Mouse (Mus musculus) left cerebral cortex, adult 11 months (tissue): Measurements from ENCODE around the gene Mecp2.

Experiments used
- DNase-seq: peaks from one replicate; pipeline ENCODE4 v3.0.0; 2022; ENCODE audit warnings: low spot score

Gene Mecp2

DNA sequence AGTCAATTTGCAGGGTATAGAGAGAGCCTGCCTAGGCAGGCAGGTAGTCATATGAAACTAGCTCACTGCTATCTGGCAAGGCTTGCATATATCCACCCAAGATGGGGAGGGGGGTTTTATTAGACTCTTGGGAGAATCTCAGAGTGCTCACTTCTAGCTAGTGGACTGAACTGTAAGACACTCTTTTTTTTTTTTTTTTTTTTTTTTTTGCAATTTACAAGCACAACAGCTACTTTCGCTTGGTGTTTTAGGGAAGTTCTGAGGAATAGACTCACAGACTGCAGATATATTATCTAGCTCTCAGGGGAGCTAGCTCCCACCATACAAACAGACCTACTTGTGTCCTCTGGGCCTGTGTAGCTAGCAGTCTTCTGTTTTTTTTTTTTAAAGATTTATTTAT lies 120.6 kb downstream of the Mecp2 start:
- DNase-seq: no peak

GRCm38 (mm10) chrX:74008063-74008462 lies 127.1 kb downstream of the Mecp2 start:
- DNase-seq: no peak

DNA sequence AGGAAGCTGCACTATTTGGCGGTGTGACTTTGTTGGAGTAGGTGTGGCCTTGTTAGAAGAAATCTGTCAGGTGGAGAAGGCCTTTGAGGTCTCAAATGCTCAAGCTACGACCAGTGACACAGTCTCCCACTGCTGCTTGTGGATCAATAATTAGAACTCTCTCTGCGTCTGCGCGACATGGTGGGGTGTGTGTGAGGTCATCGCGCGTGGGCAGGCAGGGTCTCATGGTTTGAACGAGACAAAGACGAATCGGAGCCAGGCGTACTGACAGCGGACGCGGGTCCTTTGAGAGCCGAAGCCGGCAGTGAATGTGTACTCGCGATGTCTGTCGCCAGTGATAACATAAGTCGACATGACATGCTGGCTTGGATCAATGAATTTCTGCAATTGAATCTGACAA lies 128.8 kb downstream of the Mecp2 start:
- no peak for DNase-seq

GRCm38 (mm10) chrX:74003644-74004043 lies 131.5 kb downstream of the Mecp2 start:
- no peak for DNase-seq

- DNase-seq: no peak
Observed at GRCm38 (mm10) chrX:74001024-74001423, 134.1 kb downstream of the Mecp2 start.

DNA sequence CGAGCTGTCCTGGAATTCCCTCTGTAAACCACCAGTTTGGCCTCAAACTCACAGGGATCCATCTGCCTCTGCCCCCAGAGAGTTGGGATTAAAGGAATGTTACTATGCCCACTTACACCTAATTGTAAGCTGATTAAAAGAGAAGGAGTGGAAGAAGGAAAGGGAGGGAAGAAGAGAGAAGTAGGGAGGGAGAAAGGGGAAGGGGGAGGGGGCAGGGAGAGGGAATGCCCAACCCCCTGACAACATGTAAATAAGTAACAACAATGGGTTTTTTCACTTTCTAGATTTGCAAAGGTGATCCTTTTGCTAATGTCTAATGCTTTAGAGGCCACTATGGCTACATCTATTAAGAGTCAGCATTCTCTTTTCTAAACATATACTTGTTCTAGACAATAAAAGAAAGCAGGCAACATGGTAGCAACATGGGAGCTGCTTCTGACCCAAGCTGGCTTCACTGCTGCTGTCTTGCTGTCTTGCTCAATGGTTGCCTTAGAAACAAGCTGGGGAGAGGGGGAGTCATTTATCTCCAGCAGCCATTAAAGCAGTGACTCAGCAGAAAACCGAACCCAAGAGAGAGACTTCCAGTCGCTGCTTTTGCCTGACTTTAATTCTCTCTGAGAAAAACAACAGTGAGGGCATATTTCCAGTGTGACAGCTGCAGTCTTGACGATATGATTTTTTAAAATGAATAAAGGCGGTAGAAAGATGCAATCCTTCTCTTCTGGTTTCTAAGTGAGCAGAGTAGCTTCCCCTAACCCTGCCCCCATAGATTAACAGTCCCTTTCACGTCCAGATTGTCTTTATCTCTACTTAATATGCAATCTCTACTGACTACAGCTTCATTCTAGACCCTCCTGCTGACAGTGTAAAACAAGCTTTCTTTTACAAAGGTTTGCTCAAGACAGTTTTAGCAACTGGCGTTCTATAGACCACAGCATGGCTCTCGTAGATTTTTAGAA lies 136.0 kb downstream of the Mecp2 start:
- peak; percentile 42 for DNase-seq

DNA sequence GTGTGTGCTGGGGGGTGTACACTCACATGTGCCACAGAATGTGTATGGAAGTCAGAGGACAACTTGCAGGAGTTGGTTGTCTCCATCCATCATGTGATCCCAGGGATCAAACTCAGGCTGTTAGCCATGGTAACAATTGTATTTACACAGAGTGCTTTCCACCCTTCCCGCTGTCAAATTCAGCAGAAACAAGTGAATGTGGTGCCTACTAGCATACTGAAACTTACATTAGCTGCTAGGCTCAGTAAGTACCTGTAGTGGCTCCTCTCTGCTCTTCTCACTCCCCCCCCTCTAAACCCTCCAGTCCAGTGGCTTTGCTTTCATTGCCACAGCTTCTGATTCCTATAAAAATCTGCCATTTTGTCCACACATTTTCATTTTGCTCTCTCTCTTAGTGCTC lies 157.4 kb downstream of the Mecp2 start:
- DNase-seq: no peak
